Mouse (Mus musculus): Measurements from ENCODE around the gene Ctc1.

- TF ChIP-seq POLR2A (IDR thresholded peaks at IDR 0.05; ENCODE audit: borderline replicate concordance, control insufficient read depth, low read depth, low read length) (peak; percentile 94), CTCF (IDR thresholded peaks at IDR 0.05; ENCODE audit: control insufficient read depth, insufficient read depth, low read length) (no peak; the same call in 1 of the 2 replicates)
Observed at GRCm38 (mm10) chr11:69070590-69071222, 55.0 kb downstream of the Ctc1 start, which contains the start of gene Tmem107.
